Mouse (Mus musculus) limb, embryonic 15.5 days (tissue): ENCODE data around the gene Grin2c. TPM values are rescaled to one million over a fixed set of nuclear protein-coding genes. Genes with fewer than 3 reads are reported as not detected.

Experiments used
- ATAC-seq: fragments of 200-750 bp; cut with Nextera tagmentation; 2 replicates; pipeline ENCODE4 v1.8.0; 2017; ENCODE audit warnings: low read depth, moderate TSS enrichment; ENCODE audit not compliant: insufficient number of reproducible peaks, low FRiP score, low TSS enrichment
- H3K27ac ChIP-seq: fragments of 300-500 bp; sonication (generic); 2 replicates; pipeline ENCODE4 v1.5.1; 2015; ENCODE audit warnings: moderate library complexity, mild to moderate bottlenecking, inconsistent platforms
- H3K27me3 ChIP-seq: fragments of 300-500 bp; sonication (generic); 2 replicates; pipeline ENCODE4 v1.6.1; 2015; ENCODE audit warnings: inconsistent platforms
- H3K36me3 ChIP-seq: fragments of 300-500 bp; sonication (generic); 2 replicates; pipeline ENCODE4 v1.6.1; 2015; ENCODE audit warnings: inconsistent platforms
- H3K4me1 ChIP-seq: fragments of 300-500 bp; sonication (generic); 2 replicates; pipeline ENCODE4 v1.6.1; 2015; ENCODE audit warnings: inconsistent platforms
- H3K4me2 ChIP-seq: fragments of 300-500 bp; sonication (generic); 2 replicates; pipeline ENCODE4 v1.6.1; 2015; ENCODE audit warnings: mild to moderate bottlenecking, inconsistent platforms
- H3K4me3 ChIP-seq: fragments of 300-500 bp; sonication (generic); 2 replicates; pipeline ENCODE4 v1.5.1; 2015; ENCODE audit warnings: mild to moderate bottlenecking, inconsistent platforms
- H3K9ac ChIP-seq: fragments of 300-500 bp; sonication (generic); 2 replicates; pipeline ENCODE4 v1.6.1; 2015; ENCODE audit warnings: inconsistent platforms
- H3K9me3 ChIP-seq: fragments of 300-500 bp; sonication (generic); 2 replicates; pipeline ENCODE4 v1.6.1; 2016; ENCODE audit warnings: inconsistent platforms
- WGBS: fragments of 180-500 bp; shearing (Covaris S2); methylation state at CpG from one replicate; pipeline ENCODE4 v1.1.7; 2015; 5-methylcytosine and 5-hydroxymethylcytosine counted together
- polyA plus RNA-seq: library from polyadenylated mRNA; unstranded; fragments of >200 nt; fragmentation: Nextera tagmentation; extraction: Ambion mirVana; gene quantifications from 2 replicates; pipeline ENCODE4 v1.2.1, GENCODE M21; 2015

The Grin2c gene
- polyA plus RNA-seq, 1 experiment from 2014 or later: 0.05 TPM

DNA sequence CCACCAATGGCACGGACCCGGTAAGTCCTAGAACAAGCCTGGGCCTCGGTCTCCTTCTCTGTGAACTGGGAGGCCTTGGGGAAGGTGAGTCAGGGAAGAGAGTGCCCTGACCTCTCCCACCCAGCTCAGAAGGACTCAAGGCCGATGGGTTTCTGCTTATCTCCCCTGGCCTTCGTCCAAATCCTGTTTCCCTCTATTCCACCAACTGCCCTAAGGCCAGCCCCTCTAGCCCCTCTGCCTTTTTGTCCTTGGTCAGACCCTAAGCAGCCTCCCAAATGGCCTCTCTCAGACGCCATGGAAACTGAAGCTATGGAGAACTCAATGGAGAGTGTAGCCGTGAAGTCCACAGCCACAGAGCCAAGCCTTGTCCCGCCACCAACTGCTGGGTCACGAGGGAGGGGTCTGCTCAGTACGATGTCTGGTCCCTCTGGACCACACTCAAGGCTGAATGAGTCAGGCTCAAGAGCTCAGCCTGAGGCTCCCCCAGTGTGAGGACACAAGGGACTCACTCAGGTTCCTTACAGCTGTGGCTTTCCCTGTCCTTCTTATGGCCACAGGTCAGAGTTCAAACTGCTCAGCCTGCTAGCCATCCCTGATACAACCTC, 6.0 kb upstream of the Grin2c start:
- Histone ChIP-seq H3K4me3 (no peak overlapping the region), H3K9me3 (no peaks in the 10 kb centered on the region), H3K36me3 (peaks cover 26% of the 10 kb centered on the region), H3K4me2 (no peak overlapping the region), H3K4me1 (peaks cover 20% of the 10 kb centered on the region), H3K27ac (no peak overlapping the region), H3K9ac (no peak overlapping the region), H3K27me3 (peaks cover 17% of the 10 kb centered on the region)
- 79% methylated on average over 10 of the region's 10 CpGs for WGBS
- no peak for ATAC-seq

- peaks cover 32% of the 10 kb centered on the region for H3K27me3 ChIP-seq
- no peak overlapping the region for H3K9ac ChIP-seq
- 60% methylated on average over 10 of the region's 10 CpGs for WGBS
- no peak overlapping the region for H3K4me3 ChIP-seq
- peaks cover 25% of the 10 kb centered on the region for H3K4me1 ChIP-seq
- H3K36me3 ChIP-seq: peaks cover 28% of the 10 kb centered on the region
- H3K4me2 ChIP-seq: no peak overlapping the region
- no peaks in the 10 kb centered on the region for H3K9me3 ChIP-seq
- H3K27ac ChIP-seq: no peak overlapping the region
- no peak for ATAC-seq
These were observed 4.4 kb upstream of the Grin2c start for GRCm38 (mm10) chr11:115271481-115271880.

GRCm38 (mm10) chr11:115271052-115271451, 4.0 kb upstream of the Grin2c start:
- no peak overlapping the region for H3K4me2 ChIP-seq
- H3K36me3 ChIP-seq: peaks cover 28% of the 10 kb centered on the region
- peaks cover 25% of the 10 kb centered on the region for H3K4me1 ChIP-seq
- H3K4me3 ChIP-seq: no peak overlapping the region
- H3K9ac ChIP-seq: no peak overlapping the region
- WGBS: 79% methylated on average over 9 of the region's 9 CpGs
- no peak overlapping the region for H3K27ac ChIP-seq
- peaks cover 37% of the 10 kb centered on the region for H3K27me3 ChIP-seq
- no peak for ATAC-seq
- H3K9me3 ChIP-seq: no peaks in the 10 kb centered on the region

DNA sequence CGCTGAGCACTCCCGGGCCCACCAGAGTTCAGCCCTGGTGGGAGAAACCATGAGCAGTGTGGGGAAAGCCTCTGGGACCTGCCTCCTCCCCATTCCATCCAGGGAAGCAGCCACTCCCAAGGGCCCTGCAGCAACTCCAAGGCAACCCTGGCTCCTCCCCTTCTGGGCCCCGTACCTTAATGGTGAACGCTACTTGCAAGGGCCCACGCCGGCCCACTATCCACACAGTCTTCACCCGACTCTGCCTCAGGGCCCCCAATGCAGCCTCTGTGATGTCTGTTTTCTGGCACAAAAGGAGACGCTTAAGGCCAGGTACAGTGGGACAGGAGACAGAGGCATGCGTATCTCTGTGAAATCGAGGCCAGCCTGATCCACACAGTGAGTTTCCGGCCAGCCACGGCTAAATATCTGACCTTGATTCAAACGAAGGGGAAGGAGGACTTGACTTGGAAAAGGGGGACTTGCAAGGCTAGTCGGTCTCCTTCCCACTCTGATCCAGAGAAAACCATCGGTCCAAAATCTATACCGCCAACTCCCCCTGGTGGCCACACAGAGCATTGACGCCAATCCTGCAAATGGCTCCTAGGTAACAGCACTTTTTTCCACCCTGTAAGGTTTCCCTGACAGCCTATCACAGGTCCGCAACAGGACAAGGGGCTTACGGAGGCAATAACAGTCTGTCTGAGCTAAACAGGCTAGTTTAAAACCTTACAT, 3.3 kb upstream of the Grin2c start:
- Histone ChIP-seq H3K27ac (no peak overlapping the region), H3K9me3 (no peaks in the 10 kb centered on the region), H3K27me3 (peaks cover 44% of the 10 kb centered on the region), H3K4me3 (no peak overlapping the region), H3K4me1 (peaks cover 23% of the 10 kb centered on the region), H3K9ac (no peak overlapping the region), H3K4me2 (no peak overlapping the region), H3K36me3 (peaks cover 28% of the 10 kb centered on the region)
- no peak for ATAC-seq
- 24% methylated on average over 19 of the region's 19 CpGs for WGBS

GRCm38 (mm10) chr11:115269330-115270066, 2.5 kb upstream of the Grin2c start:
- Histone ChIP-seq H3K36me3 (peaks cover 28% of the 10 kb centered on the region), H3K9me3 (no peaks in the 10 kb centered on the region), H3K27ac (no peak overlapping the region), H3K4me1 (peaks cover 27% of the 10 kb centered on the region), H3K27me3 (peaks cover 52% of the 10 kb centered on the region), H3K4me3 (no peak overlapping the region), H3K9ac (no peak overlapping the region), H3K4me2 (no peak overlapping the region)
- no peak for ATAC-seq
- 91% methylated on average over 27 of the region's 27 CpGs for WGBS

DNA sequence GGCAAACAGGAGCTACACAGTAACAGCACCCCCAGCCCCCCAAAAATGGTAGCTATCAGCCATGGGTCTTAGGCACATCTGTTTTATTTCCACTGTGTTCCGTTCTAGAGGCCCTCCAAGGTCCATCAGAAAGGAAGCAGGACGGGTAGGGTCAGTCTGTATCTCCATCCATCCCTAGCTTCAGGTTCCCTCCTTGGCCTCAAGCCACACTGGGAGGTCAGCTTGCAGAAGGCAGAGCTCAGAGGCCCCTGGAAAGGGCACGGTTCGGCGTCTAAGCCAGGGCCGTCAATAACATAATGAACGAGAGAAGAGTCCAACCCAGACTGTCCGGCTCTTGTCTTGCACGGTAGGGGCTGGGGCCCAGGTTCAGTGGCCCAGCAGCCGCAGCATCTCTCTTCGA, 915 bp upstream of the Grin2c start:
- WGBS: 75% methylated on average over 11 of the region's 11 CpGs
- H3K9ac ChIP-seq: no peak overlapping the region
- no peak overlapping the region for H3K4me3 ChIP-seq
- H3K4me1 ChIP-seq: peaks cover 27% of the 10 kb centered on the region
- H3K9me3 ChIP-seq: no peaks in the 10 kb centered on the region
- no peak for ATAC-seq
- peaks cover 28% of the 10 kb centered on the region for H3K36me3 ChIP-seq
- no peak overlapping the region for H3K4me2 ChIP-seq
- H3K27me3 ChIP-seq: peaks cover 68% of the 10 kb centered on the region
- no peak overlapping the region for H3K27ac ChIP-seq

- WGBS: 3% methylated on average over 22 of the region's 22 CpGs
- H3K9ac ChIP-seq: 0 out of 2 replicates have a peak overlapping the region, but pooled peaks have one; percentile 7
- peak overlapping the region; percentile 35 for H3K4me3 ChIP-seq
- H3K27me3 ChIP-seq: peaks cover 83% of the 10 kb centered on the region
- H3K4me2 ChIP-seq: peak overlapping the region; percentile 64
- H3K4me1 ChIP-seq: peaks cover 27% of the 10 kb centered on the region
- H3K9me3 ChIP-seq: no peaks in the 10 kb centered on the region
- peaks cover 26% of the 10 kb centered on the region for H3K36me3 ChIP-seq
- no peak for ATAC-seq
- H3K27ac ChIP-seq: no peak overlapping the region
These were observed 654 bp downstream of the Grin2c start for GRCm38 (mm10) chr11:115266400-115266778.

DNA sequence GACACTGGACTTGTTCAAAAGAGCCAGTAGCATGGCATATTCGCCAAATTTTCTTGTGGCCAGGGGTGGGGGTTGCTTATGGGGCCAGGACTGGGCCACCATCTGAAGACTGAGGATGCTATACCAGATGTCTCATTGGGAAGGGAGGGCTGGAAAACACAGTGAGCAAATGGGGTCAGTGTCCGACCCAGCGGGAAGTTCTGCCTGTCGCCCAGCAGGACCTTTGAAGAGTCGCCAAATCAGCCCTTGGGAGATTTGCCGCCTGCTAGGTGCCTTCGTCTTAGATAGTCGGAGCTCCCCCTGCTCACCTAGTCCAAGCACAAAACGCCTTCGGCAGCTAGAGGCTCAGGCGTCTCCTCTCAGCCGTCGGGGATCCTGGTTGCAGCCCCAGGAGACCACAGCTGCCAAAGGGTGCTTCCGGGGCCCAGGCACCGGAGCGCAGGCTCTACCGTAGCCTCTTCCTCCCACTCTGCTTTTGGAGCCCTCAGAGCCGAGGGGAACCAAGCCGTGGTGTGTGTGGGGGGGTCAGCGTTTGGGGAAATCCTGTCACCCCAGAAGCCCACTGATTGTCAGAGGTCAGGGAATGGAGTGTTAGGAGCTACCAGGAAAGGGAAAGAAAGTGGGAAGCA, 1.2 kb downstream of the Grin2c start:
- WGBS: 3% methylated on average over 20 of the region's 20 CpGs
- H3K4me3 ChIP-seq: peak overlapping the region; percentile 35; the same call in 1 of the 2 replicates

GRCm38 (mm10) chr11:115264862-115265668, 2.0 kb downstream of the Grin2c start:
- no peak for ATAC-seq
- Histone ChIP-seq H3K4me2 (peak overlapping the region; percentile 41), H3K36me3 (peaks cover 19% of the 10 kb centered on the region), H3K27me3 (peaks cover 96% of the 10 kb centered on the region), H3K27ac (no peak overlapping the region), H3K4me1 (peaks cover 23% of the 10 kb centered on the region), H3K9me3 (no peaks in the 10 kb centered on the region), H3K9ac (no peak overlapping the region), H3K4me3 (peak overlapping the region; percentile 22)
- 8% methylated on average over 39 of the region's 39 CpGs for WGBS

More for the DNA sequence above, 1.2 kb downstream of the Grin2c start:
- H3K36me3 ChIP-seq: peaks cover 21% of the 10 kb centered on the region
- ATAC-seq: no peak
- H3K9me3 ChIP-seq: no peaks in the 10 kb centered on the region
- no peak overlapping the region for H3K9ac ChIP-seq
- peaks cover 27% of the 10 kb centered on the region for H3K4me1 ChIP-seq
- 0 out of 2 replicates have a peak overlapping the region, but pooled peaks have one; percentile 64 for H3K4me2 ChIP-seq
- H3K27ac ChIP-seq: no peak overlapping the region
- peaks cover 88% of the 10 kb centered on the region for H3K27me3 ChIP-seq

DNA sequence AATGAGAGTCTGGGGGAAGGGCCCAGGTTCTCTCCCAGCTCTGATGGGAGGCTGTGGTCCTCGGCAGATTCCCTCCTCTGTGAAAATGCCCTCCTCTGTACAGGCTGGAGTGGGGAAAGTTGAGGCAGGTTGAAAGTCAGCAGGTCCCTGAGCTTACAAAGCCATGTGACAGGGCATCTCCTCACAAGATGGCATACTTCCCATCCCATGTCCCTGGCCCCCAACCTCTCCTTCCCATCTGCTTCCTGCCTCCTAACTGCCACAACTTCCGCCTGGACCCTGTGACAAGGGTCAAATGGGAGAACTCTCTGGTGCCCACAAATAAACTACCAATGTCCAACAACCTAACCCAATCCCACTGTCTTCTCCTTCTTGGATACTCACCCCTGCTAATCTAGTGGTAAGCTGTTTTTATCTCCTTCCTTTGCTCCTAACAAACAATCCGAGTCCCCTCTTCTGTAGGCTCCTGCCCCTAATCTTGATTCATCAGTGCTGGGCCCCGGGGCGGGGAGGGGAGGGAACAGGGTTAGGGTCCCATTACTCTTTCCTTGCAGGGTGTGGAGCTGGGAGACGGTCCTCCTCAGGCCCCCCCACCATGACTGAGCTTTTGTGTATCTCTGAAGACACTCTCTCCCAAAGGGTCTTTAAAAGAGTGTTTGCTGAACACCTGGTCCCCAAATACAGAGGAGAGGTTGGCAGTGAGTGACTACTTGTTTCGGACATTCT, 2.7 kb downstream of the Grin2c start:
- ATAC-seq: no peak
- 66% methylated on average over 7 of the region's 7 CpGs for WGBS
- H3K4me2 ChIP-seq: no peak overlapping the region
- peaks cover 100% of the 10 kb centered on the region for H3K27me3 ChIP-seq
- H3K4me1 ChIP-seq: peaks cover 22% of the 10 kb centered on the region
- H3K9ac ChIP-seq: no peak overlapping the region
- no peak overlapping the region for H3K4me3 ChIP-seq
- H3K9me3 ChIP-seq: no peaks in the 10 kb centered on the region
- H3K27ac ChIP-seq: no peak overlapping the region
- peaks cover 15% of the 10 kb centered on the region for H3K36me3 ChIP-seq
